Mouse (Mus musculus) cerebellum, adult 9-10 months (tissue): ENCODE results near the gene Bach2.

Source experiments
- DNase-seq: peaks from one replicate; pipeline ENCODE4 v3.0.0; 2022

The Bach2 gene

GRCm38 (mm10) chr4:32579850-32580249, 341.2 kb downstream of the Bach2 start:
- no peak for DNase-seq

- no peak for DNase-seq
Observed at GRCm38 (mm10) chr4:32584181-32584580, 345.6 kb downstream of the Bach2 start.

- peak; percentile 55 for DNase-seq
Observed at GRCm38 (mm10) chr4:32586596-32586995, 348.0 kb downstream of the Bach2 start.

GRCm38 (mm10) chr4:32587543-32587942, 348.9 kb downstream of the Bach2 start:
- no peak for DNase-seq

GRCm38 (mm10) chr4:32588237-32588636, 349.6 kb downstream of the Bach2 start:
- DNase-seq: no peak

- no peak for DNase-seq
Observed at GRCm38 (mm10) chr4:32601135-32601534, 362.5 kb downstream of the Bach2 start.

GRCm38 (mm10) chr4:32602660-32603059, 364.1 kb downstream of the Bach2 start, which contains the start of gene Gja10:
TSS of gene Gja10 (minus strand) at chr4:32602760.
- DNase-seq: no peak

- DNase-seq: peak; percentile 100
Observed at GRCm38 (mm10) chr4:32615034-32615881, 376.7 kb downstream of the Bach2 start, which contains the start of gene Casp8ap2. TSS of gene Casp8ap2 (plus strand) at chr4:32615451.

GRCm38 (mm10) chr4:32621637-32622036, 383.0 kb downstream of the Bach2 start:
- DNase-seq: no peak
